Mouse (Mus musculus) thymus, postnatal 10 days (tissue): ENCODE data around the gene Galnt12.
"Not testable (repeated sequence)": the region's sequence is repeated elsewhere in the genome, so short reads cannot be mapped to it uniquely, and the experiment has no call there.

Source experiments
- DNase-seq, 2 experiments: peaks; one replicate each; pipeline ENCODE4 v3.0.0; 2021; ENCODE audit warnings: low spot score in 2 of 2

Gene Galnt12

DNA sequence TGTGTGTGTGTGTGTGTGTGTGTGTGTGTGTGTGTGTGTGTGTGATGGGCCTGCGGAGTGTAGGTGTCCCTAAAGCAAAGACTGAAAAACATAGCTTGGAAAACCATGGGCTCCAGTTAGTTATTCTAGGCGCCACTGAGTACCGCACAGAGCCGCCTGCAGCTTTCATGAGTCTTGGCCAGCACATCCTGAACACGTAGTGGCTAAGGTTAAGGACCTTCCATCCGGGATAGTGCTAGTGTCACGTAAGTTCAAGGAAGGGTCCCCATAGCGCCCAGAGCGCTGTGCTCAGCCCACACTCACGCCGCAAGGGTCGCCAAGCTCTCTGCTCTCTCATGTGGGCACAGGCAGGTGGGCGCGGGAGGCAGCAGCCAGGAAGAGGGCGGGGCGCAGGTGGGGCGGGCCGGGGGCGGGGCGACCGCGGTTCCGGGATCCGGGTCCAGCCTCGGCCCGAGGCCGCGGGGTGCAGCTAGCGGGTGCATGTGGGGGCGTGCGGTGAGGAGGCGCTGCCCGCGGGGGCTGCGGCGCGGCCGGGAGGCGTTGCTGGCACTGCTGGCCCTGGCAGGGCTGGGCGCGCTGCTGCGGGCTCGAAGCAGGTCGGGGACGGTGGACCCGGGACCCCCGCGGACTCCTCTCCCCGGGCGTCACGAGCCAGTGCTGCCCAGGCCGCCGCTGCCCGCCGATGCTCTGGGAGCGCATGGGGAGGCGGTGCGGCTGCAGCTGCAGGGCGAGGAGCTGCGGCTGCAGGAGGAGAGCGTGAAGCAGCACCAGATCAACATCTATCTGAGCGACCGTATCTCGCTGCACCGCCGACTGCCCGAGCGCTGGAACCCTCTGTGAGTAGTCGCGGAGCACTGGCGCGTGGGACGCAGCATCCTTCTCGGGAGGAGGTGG, at the start of gene Galnt12:
Gene Galnt12, plus strand, starts transcription at position 417 of the 894 bp plus-strand sequence.
- DNase-seq = peak; percentile 46 to 63

DNA sequence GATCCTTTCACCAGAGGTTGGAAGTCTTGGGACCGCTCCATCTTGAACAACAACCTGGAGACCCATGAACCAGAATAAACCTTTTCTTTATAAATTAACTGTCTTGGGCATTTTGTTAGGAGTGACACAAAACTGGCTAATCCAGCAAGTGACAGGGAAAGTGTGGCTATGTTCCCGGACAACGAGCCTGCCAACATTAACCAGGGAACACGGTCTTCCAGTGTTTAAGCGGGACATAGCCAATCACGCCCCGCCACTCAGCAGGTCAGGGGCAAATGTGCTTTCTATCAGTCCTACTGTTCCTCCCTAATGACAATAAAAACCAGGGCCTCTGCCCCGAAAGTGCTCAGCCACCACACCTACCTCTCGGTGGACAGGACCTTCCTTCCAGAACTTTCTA, 47.8 kb upstream of the Galnt12 start:
- no peak for DNase-seq

DNA sequence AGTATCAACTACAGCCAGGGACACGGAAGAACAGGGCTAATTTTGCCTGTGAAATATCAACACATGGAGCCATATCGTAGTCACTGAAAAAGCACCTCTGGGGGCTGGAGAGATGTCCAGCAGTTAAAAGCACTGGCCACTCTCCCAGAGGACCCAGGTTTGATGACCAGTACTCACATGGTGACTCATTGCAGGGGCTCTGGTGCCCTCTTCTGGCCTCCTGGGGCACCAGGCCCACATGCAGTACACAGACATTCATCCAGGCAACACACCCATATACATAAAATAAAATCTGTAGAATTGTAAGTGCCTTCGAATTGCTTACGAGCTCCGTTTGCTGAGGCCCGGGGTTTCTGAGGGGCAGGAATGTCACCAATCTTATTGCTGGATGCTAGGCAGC, 44.7 kb upstream of the Galnt12 start:
- no peak for DNase-seq

DNA sequence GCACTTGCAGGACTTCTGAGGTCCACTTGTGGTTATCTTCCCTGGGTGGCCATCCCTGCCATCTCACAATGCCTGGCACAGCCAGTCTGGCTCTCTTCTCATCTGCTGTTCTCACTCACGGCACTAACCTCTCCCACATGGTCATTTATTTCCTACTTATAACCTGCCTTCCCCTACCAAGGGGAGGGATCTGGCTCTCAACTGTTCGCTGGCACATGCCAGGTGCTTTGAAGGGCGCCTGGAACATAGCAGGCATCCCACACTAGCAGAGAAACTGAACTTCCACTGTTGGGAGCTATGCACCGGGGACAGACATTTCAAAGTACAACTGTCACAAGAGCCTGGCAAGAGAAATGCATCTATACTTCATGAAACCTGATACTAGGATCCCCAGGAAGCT, 43.9 kb upstream of the Galnt12 start:
- DNase-seq = no peak

DNA sequence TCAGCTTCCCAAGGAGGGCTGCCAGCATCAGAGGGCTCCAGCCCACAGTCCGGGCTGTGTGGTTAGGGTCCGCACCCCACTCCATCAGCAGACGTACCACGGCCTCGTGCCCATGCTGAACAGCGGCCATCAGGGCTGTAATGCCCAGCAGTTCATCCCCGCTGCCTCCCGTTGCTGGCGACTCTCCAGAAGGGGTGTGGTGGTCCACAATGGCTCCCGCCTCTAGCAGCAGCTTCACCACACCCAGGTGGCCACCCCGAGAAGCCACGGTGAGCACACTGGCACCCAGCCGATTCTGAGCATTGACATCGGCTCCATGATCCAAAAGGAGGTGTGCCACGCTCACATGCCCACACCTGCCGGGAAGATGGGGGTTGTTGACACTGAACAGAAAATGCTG, 42.5 kb upstream of the Galnt12 start:
- no peak for DNase-seq

DNA sequence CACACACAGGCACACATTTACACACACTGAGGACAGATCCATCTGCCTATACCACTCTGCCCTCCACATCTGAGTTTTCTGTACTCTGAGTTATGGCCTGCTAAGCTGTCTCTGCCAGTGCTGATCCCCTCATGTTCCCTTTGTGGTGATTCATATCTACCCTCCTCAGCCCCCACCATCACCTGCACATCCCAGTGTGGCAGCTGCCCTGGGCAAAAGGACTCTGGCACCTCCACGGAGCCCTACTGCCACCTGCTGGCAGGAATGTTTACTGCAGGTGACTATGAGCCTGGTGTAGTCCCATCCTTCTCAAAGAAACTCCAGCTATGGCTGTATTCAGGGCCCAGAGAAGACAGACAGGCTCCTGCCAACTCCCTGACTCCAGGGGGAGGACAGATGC, 41.5 kb upstream of the Galnt12 start:
- DNase-seq = peak; percentile 64 to 89

DNA sequence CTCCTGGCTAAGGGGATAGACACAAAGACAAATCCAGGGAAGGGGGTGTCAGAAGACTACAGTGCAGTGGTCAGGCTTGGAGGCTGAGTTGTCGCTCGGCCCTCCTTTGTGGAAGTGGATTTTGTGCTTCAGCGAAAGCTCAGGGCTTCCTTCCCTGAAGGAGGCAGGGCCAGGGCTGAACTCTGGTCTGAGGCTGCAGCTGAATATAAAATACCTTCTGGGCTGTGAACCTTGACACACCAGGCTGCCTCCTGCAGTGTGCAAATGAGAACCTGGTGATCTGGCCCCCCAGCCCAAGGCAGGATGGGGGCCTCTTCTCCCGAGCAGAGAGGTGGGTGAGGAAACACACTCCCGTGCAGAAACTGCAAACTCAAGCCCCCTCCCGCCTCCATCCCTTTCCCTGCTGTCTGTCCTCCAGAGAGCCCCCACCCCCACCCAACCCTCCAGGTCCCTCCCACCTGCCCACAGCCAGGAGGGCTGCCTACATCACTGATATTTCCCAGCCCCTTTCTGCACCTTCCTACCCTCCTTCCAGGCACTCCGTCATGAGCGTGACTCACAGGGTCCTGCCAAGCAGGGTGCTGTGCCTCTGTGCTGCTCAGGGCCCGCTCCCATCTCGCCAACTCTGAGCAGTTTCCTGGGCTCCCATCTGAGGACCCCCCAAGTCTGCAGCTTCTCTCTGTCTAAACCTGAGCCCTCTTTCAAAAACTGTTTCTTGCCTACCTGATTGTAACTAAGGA, 40.9 kb upstream of the Galnt12 start:
- DNase-seq = no peak

DNA sequence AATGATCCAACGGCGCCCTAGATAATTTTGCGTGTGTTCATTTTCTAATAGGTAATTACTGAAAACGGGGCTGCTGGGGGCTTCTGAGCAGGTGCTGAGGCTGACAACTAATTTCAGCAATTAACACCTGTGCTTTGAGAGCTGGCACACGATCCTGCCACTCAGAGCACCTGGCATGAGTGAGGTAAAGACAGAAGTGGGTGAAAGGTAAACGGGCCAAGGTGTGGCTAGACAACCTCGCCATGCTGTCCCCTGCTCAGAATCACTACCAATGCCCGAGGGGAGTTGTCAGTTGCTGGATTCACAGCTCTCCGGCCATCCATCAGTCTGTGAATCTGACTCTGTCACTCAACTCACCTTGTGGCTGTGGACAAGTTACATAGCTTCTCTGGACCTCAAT, 39.8 kb upstream of the Galnt12 start:
- no peak for DNase-seq

DNA sequence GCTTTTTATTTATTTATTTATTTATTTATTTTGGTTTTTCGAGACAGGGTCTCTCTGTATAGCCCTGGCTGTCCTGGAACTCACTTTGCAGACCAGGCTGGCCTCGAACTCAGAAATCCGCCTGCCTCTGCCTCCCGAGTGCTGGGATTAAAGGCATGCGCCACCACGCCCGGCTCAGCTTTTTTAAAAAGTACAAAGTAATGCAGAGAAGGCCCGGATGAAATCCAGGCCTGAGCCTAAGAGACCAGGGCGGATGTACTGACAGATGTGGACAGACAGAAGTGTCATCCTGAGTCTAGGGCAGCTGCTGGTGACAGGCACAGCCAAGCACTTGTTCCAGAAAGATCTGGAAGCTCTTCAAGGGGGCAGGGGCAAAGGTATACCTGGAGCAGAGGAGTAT, 36.5 kb upstream of the Galnt12 start:
- DNase-seq = not testable (repeated sequence)

DNA sequence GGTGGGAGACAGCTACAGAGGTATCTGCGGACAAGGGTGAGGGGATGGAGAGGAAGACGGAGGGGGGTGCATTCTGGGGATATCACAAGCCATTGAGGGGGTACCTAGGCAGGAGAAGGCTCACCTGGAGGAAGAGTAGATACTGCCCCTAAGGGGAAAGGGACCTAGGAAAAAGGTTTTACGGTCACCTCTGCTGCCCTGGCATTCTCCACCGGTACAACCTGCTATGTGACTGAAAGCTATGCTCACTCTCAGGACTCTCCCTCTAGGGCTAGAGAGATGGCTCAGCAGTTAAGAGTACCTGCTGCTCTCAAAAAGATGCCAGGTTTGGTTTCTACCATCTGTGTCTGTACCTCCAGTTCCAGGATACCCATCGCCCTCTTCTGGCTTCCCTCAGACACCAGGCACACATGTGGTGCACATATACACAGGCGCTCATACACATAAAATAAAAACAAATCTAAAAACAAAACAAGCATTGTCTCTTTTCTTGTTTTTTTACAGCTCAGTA, 36.1 kb upstream of the Galnt12 start:
- DNase-seq = no peak

DNA sequence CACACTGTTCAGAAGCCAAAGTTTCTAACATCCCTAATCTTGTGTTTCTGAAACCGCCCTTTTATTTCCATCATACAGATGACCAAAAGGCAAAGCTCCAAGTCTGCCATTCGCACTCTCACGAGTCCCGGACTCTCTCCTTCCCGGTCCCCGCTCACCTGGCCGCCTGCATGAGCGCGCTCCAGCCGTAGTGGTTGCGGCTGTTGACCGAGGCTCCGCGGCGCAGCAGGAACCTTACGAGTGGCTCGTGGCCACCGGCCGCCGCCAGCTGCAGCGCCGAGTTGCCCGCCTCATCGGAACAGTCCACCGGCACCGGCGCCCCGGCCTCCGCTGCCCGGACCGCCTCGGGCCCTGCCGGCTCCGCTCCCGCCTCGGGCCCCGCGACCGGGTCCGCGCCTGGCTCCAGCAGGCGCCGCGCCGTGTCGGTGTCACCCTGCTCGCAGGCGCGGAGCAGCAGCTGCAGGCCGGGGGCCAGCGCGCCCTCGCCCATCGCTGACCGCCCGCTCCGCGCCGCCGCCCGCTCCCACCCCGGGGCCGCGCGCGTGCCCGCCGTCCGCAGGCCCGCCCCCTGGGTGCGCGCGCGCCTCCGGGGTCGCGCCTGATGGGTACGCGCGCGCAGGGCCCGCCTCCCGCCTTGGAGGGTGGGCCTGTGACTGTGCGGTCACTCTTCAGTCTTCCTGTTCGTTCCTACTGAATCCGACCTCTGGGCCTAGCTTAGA, 34.8 kb upstream of the Galnt12 start, which contains the start of gene Anks6:
Gene Anks6, minus strand, starts transcription at position 637 of the 719 bp plus-strand sequence.
- DNase-seq = peak in 1 of 2 experiments; percentile 30

DNA sequence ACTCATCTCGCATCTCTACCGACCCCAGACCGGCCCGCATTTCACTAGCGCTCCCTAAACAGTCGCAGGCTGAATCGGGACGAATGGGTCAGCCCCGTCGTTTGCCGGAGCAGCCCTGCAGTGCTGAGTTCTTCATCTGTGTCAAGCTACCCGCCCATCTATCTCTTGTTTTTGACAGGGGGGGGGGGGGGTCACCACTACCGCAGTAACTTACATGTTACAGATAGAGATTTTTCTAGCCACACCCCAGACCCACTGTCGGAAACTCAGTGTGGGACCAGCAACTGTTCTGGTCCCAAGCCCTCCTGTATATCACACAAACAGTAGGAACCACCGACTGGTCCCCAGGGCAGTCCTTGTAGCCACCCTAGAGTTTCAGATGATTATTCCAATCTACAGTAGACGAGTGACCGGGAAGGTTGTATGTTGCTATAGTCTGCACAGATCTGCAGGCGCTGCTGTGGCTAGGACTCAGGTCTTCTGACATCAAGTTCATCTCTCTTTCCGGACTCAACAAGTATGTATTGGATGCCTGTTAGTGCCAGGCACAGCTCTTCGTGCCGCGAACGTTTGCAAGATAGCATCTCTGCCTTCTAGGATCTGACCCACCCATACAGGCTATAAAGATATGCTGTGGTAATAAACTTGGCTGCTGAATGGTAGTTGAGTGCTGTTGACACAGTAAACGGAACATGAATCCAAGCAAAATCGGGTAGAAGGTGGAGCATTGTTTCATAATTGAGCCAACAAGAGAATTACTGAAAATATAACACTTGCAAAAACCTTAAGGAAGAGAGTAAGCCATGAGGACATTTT, 34.0 kb upstream of the Galnt12 start:
- no peak for DNase-seq

DNA sequence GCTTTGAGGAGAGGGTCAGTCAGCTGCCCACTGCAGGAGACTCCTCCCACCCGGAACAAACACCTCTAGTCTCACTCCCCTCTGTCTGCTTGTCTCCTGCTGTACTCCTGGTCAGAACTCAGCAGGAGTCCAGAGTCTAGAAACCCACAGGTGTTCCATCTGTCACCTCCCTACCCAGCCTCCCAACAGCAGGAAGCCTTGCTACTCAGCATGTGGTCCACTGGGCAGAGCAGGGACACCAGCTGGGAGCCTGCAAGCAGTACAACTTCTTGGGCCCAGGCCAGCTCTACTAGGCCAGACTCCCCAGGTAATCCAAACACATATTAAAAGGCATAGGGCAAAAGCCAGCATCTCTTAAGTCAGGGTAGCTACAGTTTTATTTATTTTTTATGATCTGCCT, 30.8 kb upstream of the Galnt12 start:
- no peak for DNase-seq

DNA sequence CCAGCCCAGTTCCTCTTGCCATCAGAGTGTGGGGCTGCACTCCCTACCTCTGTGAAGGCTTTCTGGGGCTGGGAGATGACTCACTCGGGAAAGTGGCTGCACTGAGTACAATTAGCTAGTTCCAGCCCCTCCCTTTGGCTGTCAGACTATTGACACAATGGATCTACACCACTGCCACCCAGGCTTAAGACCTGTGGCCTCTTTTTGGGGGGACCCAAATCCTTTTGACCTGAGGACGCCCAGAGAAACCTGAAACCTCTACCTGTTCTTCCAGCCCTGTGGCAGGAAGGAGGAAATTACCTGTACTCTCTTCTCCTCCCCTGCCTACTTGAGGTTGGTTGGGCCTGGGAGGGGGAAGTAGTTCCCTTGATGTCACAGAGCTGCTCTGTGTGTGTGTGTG, 16.7 kb upstream of the Galnt12 start:
- no peak for DNase-seq

DNA sequence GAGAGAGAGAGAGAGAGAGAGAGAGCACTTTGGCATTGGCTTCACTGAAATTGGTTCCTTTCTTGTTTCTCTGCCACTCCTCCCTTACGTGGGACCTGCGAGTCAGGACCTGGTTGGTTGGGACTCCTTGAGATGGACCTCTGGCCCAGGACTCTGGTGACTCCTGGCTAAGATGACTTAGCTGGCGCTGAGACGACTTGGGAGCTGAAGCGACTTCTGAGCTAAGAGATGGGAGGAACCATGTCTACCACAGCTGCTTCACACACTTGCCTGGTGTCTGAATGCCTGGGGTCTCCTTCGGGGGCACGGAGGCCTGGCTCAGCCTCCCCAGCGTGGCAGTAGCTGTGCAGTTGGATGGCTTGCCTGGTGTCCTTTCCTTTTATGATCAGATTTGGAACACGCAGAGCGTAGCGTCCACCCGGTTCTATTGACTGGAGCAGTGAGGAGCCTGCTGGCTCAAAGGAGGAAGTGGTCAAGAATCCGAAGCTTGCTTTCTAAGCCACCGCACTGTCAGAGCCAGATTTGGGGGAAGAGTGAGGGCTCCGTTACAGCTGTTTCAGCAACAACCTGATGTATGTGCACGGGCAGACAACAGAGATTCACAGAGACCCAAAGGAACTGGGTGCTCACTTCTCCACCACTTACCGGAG, 11.6 kb upstream of the Galnt12 start:
- DNase-seq = no peak

DNA sequence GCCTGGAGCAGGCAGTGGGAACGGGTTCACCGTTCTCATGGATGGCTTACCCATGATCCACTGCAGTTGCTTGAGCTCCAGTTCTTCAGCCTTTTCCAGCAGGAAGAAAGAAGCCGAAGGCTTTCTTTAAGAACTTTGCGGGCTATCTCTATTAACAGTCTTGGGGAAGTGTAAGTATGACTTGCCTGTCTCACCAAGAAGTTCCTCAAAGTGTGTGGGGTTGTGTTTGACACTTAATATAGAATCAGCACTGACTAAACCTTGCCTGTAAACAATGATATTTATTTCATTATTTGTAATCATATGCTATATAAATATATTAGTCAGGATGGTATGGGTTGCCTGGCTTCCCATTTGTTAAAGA, 11.1 kb upstream of the Galnt12 start:
- no peak for DNase-seq

DNA sequence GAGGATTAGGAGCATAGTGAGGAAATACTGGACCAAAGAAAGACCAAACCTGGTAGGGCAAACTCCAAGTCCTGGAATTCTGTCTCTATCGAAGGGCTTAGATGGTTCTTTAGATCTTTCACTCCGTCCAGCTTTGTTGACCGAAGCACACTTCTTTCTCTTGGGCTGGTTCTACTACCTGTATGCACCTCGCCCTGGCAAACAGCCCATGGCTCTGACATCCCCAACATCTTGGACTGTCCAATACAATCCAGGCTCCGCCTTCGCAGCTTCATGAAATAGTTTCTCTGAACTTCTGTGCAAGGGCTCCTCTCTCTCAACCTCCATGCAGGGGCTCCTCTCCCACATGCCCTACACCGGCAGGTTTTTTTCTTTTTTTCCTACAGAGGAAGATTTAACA, 7.9 kb upstream of the Galnt12 start:
- DNase-seq = no peak

DNA sequence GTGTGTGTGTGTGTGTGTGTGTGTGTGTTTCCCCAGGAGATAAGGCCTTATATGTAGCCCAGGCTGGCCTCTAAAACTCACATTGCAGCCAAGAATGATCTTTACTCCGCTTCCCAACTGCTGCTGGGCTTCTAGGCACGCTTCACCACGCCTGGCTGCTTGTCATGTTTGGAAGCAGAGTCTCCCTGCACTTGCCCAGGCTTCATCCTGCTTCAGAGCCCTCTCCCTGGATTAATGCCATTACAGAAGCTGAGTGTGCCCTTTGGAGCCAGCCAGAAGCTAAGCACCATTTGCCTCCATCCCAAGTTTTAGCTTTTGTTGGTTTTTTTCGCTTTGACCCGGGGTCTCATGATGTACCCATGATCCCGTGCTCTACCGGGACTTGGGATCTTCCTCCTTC, 3.0 kb upstream of the Galnt12 start:
- no peak for DNase-seq

DNA sequence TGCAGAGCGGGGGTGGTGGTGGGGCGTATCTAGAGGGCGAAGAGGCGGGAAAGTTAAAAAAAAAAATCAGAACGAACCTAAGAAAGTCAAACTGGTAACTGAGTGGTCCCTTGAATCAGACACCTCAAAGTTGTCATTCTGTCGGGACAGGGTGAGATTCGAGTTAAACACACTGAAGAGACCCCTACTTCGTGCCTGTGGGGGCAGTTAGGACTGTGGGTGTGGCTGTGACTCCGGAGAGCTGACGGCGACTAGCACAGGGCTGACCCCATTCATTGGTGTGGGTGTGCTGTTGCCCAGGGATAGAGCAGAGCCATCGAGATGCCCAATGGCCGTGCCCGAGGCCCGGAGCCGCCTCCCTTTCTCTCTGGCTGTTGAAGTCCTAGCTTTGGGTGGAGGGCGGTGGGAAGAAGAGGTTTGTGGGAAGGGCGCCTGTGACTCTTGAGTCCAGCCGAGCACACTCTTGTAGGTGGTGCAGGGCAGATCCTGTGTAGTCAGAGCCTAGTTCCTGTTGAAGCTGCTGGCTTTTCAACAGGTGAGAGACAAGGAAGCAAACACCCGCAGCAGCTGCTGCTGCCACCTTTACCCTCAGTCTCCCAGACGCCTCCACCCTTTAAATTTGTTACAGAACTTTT, 795 bp downstream of the Galnt12 start:
- no peak for DNase-seq

DNA sequence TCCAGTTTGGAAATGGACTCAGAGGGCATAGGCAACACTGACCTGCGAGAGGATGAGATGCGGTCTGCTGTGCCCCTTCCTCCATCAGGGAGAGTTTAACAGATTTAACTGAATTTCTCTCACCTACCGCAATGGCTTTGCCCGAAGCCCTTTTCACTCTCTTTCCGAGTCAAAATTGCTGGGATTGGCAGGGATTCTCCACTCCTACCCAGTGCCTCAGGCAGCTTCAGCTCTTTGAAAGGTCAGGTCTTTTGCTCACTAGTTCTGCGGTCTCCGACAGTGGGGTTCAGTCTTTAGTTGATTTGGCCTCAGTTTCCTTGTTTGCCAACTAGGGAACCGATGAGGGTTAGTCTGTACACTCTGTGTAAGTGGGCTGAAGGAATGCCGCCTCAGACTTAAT, 1.5 kb downstream of the Galnt12 start:
- DNase-seq = no peak
